Mouse (Mus musculus) embryonic fibroblast, embryonic 13.5 days (primary cell): Measurements from ENCODE around the gene Ankrd23. TPM values are rescaled to one million over a fixed set of nuclear protein-coding genes. Genes with fewer than 3 reads are reported as not detected.

ENCODE experiments used
- H3K27ac ChIP-seq: 2 replicates; pipeline ENCODE4 v1.5.1; 2012; ENCODE audit warnings: low read length, control low read depth, inconsistent platforms; ENCODE audit not compliant: insufficient read depth
- H3K4me1 ChIP-seq: 2 replicates; pipeline ENCODE4 v1.6.1; 2011; ENCODE audit warnings: low read length; ENCODE audit not compliant: control insufficient read depth, insufficient read depth
- H3K4me3 ChIP-seq: 2 replicates; pipeline ENCODE4 v1.5.1; 2011; ENCODE audit warnings: mild to moderate bottlenecking, control low read depth, low read length; ENCODE audit not compliant: insufficient read depth
- CTCF ChIP-seq: IDR thresholded peaks from 2 replicates; pipeline ENCODE4 v1.5.1; 2011; ENCODE audit warnings: mild to moderate bottlenecking, control low read depth, low read length, moderate library complexity, borderline replicate concordance; ENCODE audit not compliant: insufficient read depth
- POLR2A ChIP-seq: IDR thresholded peaks from 2 replicates; pipeline ENCODE4 v1.6.1; 2011; ENCODE audit warnings: low read depth, mild to moderate bottlenecking, control low read depth, low read length, moderate library complexity
- polyA plus RNA-seq: library from polyadenylated mRNA; stranded (reverse); fragments of >200 nt; gene quantifications from 2 replicates; pipeline ENCODE4 v1.2.4, GENCODE M21; 2011; ENCODE audit warnings: low read depth; ENCODE audit not compliant: missing spikeins, insufficient read length

The Ankrd23 gene
- polyA plus RNA-seq, 1 experiment, result 6.7 TPM

DNA sequence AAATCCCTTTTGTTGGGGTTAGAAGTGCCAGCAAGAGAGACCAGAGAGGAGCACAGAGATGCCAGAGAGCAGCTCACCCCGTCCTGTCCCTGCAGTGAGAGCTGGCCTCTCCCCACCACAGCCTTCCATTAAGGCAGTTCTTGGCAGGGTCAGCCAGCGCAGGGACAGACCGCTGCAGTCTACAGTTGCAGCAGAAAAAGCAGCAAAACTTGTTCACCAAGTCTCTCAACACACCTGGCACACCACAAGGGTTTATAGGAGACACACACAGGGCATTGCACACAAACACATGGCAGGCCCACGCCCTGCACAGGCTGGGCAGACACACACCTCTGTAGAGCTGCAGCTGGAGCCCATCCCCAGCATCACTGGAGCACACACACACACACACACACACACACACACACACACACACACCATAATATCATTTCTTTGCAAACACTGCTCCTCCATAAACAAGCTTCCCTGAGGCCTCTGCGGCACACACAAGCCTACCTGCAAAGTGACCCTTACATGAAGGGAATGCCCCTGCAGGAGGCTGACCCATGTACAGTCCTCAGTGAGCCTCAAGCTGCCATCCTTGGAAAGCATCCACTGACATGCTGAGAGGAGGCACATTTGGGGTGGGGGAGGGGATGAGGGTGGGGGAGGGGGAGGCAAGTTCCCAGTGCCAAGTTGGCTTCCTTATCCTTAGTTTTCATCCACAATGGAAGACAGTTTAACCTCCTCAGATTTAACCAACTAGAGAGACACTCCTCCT lies 37.7 kb upstream of the Ankrd23 start:
- Histone ChIP-seq H3K27ac (no peak overlapping the region), H3K4me3 (no peak overlapping the region), H3K4me1 (no peaks in the 10 kb centered on the region)
- TF ChIP-seq POLR2A, result no peak
- no peak for TF ChIP-seq CTCF

DNA sequence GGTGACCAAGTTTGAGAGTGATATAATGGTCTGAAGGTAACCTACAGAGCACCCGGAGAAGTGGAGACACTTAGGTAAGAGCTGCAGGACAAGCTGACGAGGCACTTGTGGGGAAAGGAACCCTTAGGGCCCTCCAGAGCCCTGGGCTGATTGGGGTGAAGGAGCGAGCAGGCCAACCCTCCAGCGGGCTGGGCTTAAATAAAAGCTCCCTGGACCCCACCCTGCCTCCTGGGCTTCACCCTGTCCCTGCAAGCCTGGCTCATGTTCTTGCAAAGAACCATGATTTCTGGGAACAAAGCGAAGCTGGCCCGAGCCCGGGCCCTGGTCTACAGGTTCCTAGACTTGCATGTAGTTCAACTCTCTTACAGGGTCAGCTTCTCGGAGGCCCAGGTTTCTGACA lies 36.8 kb upstream of the Ankrd23 start:
- H3K27ac ChIP-seq, result no peak overlapping the region
- H3K4me1 ChIP-seq, result no peaks in the 10 kb centered on the region
- TF ChIP-seq POLR2A, result no peak
- no peak for TF ChIP-seq CTCF
- H3K4me3 ChIP-seq, result no peak overlapping the region

DNA sequence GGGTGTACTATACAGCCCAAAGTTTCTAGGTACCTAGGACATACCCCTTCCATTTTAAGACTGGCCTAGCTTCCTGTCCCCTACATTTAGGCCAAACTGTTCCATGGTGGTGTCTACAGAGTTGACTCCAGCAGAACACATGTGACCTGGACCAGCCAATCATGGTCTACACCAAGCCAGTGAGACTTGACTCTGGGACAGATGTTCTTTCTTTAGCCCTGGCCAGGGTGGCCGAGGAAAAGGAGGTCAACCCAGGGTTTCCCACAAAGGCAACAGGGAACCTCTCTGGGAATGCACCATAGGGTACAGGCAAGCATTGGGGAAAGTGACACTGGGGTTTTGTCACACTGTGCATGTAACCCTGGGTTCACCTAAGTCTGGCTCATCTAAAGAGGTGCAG lies 36.0 kb upstream of the Ankrd23 start:
- H3K4me1 ChIP-seq, result no peaks in the 10 kb centered on the region
- TF ChIP-seq POLR2A (no peak), CTCF (no peak)

DNA sequence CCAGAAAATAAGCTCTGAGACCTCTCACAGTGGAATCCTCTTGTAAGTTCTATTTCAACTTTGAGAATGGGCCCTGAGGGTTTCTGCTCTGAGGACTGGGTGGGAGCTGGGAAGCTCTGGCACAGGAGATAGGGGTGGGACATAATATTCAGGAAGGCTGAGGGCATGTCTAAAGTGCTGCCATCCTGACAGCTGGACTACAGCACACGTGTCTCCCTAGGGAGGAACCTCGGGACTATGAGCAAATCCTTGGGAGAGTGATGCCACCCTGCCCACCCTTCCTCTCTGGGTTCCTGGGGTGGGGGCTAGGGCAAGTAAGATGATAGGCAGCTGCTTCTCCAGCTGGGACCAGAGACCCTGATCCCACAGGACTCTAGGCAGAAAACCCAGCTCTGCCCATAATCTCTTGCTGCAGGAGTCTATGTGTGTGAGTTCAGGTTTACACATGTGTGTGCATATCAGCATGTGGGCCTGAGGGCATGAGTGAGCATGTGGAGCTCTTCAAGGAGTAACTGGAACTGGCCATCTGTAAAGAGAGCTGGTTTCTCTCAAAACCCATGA lies 35.5 kb upstream of the Ankrd23 start:
- no peak for TF ChIP-seq POLR2A
- no peak for TF ChIP-seq CTCF
- Histone ChIP-seq H3K4me1 (no peaks in the 10 kb centered on the region), H3K4me3 (no peak overlapping the region), H3K27ac (no peak overlapping the region)

More for the DNA sequence above, 36.0 kb upstream of the Ankrd23 start:
- no peak overlapping the region for H3K27ac ChIP-seq
- H3K4me3 ChIP-seq, result no peak overlapping the region

DNA sequence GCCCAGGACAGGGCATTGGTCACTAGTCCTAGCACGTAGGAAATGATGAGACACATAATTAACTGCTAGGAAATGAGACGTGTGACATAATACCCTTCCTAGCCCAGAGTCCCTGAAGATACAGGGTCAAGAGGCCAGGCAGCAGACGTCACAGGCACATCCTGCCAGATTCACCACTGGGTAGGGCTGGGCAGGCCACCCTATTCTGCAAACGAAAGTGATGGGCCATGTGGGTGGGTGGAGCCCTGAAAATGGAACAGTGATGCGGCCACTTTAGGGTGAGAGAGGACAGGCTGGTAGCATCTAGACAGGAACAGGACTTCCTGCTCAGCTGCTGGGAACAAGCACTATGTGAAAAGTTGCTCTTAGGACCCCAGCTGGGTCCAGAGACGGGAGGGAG lies 34.9 kb upstream of the Ankrd23 start:
- no peak for TF ChIP-seq POLR2A
- no peak for TF ChIP-seq CTCF
- H3K4me3 ChIP-seq, result no peak overlapping the region
- H3K4me1 ChIP-seq, result 0 out of 2 replicates have a peak, but pooled peaks cover under 1% of the 10 kb centered on the region
- H3K27ac ChIP-seq, result no peak overlapping the region

DNA sequence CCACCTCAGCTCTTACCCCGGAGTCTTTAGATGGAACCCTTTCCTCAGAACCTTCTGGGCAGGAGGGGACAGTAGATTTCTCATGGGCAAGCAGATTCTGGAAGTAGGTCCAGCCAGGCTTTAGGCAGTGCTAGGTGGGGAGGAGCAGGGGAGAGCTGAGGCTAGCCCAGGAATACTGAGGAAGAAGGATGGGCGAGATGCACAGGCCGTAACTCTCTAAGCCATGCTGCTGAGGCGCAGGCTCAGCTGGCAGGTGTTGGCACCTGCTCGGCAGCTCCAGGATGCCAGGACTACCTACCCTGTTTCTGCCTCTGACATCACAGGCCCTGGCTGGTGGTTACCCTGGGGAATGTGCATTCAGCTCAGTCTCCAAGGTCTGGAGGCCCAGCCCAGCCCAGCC lies 33.6 kb upstream of the Ankrd23 start:
- Histone ChIP-seq H3K4me3 (no peak overlapping the region), H3K4me1 (0 out of 2 replicates have a peak, but pooled peaks cover 3% of the 10 kb centered on the region), H3K27ac (no peak overlapping the region)
- TF ChIP-seq POLR2A, result no peak
- no peak for TF ChIP-seq CTCF

DNA sequence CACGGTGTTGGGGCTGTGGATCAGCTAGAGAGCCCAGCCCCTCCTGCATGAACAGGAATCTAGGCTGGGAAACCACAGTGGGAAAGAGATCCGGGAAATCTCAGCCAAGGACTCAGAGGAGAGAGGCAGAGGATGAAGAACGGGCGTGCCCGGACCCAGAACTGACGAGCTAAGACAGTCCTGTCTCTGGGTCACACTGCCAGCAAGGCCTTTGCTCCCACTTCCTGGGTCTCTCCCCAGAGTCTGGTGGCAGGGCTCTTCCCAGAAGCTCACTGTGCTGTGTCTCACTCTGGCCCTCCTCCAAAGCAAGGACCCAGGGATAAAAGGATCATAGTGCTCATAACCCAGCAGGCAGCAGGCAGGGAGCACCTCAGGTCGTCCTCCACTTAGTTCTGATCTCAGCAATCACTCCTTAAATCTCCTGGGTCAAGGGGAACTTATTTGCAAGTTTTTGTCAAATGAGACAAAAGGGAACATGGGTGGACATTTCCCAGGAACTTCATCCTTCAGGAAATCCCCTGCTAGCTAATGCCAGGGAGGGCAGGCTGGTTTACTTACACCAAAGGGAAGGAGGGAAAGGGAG lies 33.1 kb upstream of the Ankrd23 start:
- TF ChIP-seq POLR2A (no peak), CTCF (no peak)
- H3K27ac ChIP-seq, result no peak overlapping the region
- H3K4me3 ChIP-seq, result no peak overlapping the region
- H3K4me1 ChIP-seq, result 0 out of 2 replicates have a peak, but pooled peaks cover 3% of the 10 kb centered on the region

DNA sequence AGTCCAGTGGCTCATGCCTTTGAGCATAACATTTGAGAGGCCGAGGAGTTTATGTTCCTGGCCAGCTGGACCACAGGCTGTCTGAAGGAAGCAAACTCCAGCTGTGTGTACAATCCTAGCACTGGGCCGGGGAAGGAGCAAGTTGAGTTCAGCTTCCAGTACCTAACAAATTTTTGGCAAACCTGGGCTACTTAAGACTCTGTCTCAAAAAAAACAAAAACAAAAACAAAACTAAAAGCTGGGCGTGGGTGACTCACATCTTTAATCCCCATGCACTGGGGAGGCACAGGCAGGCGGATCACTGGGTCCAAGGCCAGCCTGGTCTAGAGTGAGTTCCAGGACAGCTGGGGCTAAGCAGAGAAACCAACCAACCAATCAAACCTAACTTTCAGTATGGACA lies 32.1 kb upstream of the Ankrd23 start:
- Histone ChIP-seq H3K4me3 (no peak overlapping the region), H3K27ac (no peak overlapping the region), H3K4me1 (0 out of 2 replicates have a peak, but pooled peaks cover 3% of the 10 kb centered on the region)
- TF ChIP-seq POLR2A, result no peak
- TF ChIP-seq CTCF, result no peak

DNA sequence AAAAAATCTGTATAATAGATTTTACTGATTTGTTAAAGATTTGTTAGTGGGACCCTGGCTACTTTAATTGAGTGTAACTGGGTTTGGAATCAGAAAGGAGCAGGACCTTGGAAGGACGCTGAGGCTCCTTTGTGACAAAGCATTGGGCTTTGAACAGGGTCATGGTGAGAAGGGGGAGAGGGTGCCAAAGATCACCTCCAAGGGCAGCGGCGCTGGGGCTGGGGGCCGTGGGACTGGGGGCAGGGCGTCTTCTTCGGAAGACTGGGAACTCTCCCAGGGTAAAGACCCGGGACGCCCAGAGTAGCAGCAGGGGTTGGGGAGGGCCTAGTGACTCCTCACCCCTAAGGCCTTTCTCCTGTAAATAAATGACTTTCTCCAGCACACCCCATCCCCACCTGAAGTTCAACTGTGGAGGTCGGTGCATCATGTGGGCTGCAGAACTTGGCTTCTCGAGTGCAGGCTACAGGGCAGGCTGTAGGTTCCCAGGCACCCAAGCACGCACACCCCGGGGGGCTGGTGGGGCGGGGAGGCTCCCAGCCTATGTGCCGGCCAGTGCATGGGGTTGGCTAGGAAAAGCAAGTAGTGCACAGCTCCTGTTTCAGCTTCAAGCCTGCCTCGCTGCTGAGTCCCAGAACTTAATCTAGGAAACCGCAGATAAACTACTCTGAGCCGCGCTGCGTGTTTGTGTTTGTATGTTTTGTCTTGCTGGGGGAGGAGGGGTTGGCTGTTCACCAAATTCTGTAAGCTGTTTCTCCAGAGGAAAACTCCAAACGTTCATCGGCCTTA lies 31.3 kb upstream of the Ankrd23 start:
- Histone ChIP-seq H3K4me3 (no peak overlapping the region), H3K4me1 (0 out of 2 replicates have a peak, but pooled peaks cover 3% of the 10 kb centered on the region), H3K27ac (no peak overlapping the region)
- TF ChIP-seq CTCF (no peak), POLR2A (no peak)
